Mouse (Mus musculus): ENCODE results near the gene Eif3i. TPM values are rescaled to one million over a fixed set of nuclear protein-coding genes. Genes with fewer than 3 reads are reported as not detected.
A peak's percentile ranks its signal among the peaks of the same experiment; 100 is the strongest.

The Eif3i gene
- polyA plus RNA-seq, 1 experiment from 2014 or later = 274 TPM

- Histone ChIP-seq H3K9me3 (ENCODE audit: control insufficient read depth, low read length) (no peaks in the 10 kb centered on the region), H3K27ac (ENCODE audit: low read depth, low read length) (no peak overlapping the region), H3K36me3 (ENCODE audit: control insufficient read depth, insufficient read depth, low read length) (peaks cover 60% of the 10 kb centered on the region), H3K4me2 (ENCODE audit: low read depth) (no peak overlapping the region), H3K4me3 (ENCODE audit: low read depth, low read length) (no peak overlapping the region), H3K9ac (ENCODE audit: low read length) (no peak overlapping the region), H3K27me3 (ENCODE audit: control insufficient read depth, insufficient read depth, low read length) (no peaks in the 10 kb centered on the region), H3K4me1 (ENCODE audit: control insufficient read depth, insufficient read depth, low read length) (no peaks in the 10 kb centered on the region)
- DNase-seq (ENCODE audit: low spot score) (no peak), ATAC-seq (ENCODE audit: insufficient read depth, low FRiP score, low TSS enrichment) (no peak)
- WGBS = 96% methylated on average over 12 of the region's 12 CpGs
These were observed 31.4 kb upstream of the Eif3i start for GRCm38 (mm10) chr4:129631867-129632266.

DNA sequence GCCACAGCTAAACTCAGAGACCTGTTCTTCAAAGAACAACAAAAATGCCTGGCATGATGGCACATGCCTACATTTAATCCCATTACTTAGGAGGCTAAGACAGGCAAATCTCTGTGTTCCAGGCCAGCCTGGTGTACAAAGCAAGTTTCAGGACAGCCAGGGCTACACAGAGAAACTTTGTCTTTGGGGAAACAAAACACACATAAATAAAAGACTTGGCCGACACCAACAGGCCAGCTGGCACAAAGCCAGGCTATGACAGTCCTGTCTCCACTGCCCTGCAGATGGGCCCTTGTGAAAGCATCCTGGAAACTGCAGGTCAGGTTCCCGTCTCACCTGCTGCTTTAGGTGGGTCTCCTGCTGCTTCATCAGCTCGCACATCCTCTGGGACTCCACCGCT, 30.5 kb upstream of the Eif3i start:
- no peaks in the 10 kb centered on the region for H3K27me3 ChIP-seq (ENCODE audit: control insufficient read depth, insufficient read depth, low read length)
- H3K4me2 ChIP-seq (ENCODE audit: low read depth) = no peak overlapping the region
- H3K4me1 ChIP-seq (ENCODE audit: control insufficient read depth, insufficient read depth, low read length) = no peaks in the 10 kb centered on the region; the same call in 1 of the 2 replicates
- ATAC-seq (ENCODE audit: insufficient read depth, low FRiP score, low TSS enrichment) (no peak), DNase-seq (ENCODE audit: low spot score) (no peak)
- H3K9me3 ChIP-seq (ENCODE audit: control insufficient read depth, low read length) = no peaks in the 10 kb centered on the region
- H3K27ac ChIP-seq (ENCODE audit: low read depth, low read length) = no peak overlapping the region
- 92% methylated on average over 4 of the region's 4 CpGs for WGBS
- peaks cover 55% of the 10 kb centered on the region for H3K36me3 ChIP-seq (ENCODE audit: control insufficient read depth, insufficient read depth, low read length)
- H3K4me3 ChIP-seq (ENCODE audit: low read depth, low read length) = no peak overlapping the region
- H3K9ac ChIP-seq (ENCODE audit: low read length) = no peak overlapping the region

DNA sequence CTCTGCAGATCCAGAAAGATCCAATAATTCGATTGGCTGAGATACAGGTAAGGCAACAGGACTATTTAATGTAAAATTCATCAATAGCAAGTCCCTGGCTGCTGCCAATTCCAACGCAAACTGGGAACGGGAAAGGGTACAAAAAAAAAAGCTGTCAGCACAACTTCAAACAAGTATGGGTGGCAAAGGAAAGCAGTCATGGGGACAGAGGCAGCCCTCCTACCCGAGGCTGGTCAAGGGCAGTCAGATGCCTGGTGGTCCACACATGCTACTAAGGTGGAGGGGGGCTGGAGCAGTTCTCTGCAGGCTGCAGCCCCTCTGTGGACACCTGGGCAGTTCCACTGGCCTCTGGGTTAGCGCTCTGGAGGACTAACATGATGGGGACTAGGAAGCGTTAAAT, 25.6 kb upstream of the Eif3i start:
- Histone ChIP-seq H3K4me3 (ENCODE audit: low read depth, low read length) (no peak overlapping the region), H3K27ac (ENCODE audit: low read depth, low read length) (no peak overlapping the region), H3K9me3 (ENCODE audit: control insufficient read depth, low read length) (no peaks in the 10 kb centered on the region), H3K4me2 (ENCODE audit: low read depth) (no peak overlapping the region), H3K4me1 (ENCODE audit: control insufficient read depth, insufficient read depth, low read length) (peaks cover 22% of the 10 kb centered on the region), H3K36me3 (ENCODE audit: control insufficient read depth, insufficient read depth, low read length) (peaks cover 29% of the 10 kb centered on the region), H3K27me3 (ENCODE audit: control insufficient read depth, insufficient read depth, low read length) (no peaks in the 10 kb centered on the region), H3K9ac (ENCODE audit: low read length) (no peak overlapping the region)
- ATAC-seq (ENCODE audit: insufficient read depth, low FRiP score, low TSS enrichment) = no peak
- WGBS = 78% methylated on average over 6 of the region's 6 CpGs
- DNase-seq (ENCODE audit: low spot score) = no peak

DNA sequence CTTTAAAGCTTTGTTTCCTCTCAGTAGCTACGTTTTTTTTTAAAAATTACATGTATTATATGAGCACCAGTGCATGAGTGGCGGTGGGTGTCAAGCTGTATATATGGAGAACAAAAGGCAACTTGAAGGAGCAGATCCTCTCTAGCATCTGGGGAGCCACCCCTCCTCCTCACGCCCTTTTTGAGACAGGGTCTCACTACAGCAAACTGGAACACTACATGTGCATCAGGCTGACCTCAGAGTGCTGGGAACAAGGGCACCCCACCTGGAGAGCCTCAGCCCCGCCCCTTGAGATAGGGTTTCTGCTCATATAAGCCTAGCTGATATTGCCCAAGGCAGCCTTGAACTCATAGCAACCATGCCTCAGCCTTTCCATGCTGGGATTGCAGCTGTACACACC, 25.0 kb upstream of the Eif3i start:
- WGBS = 47% methylated on average over 4 of the region's 4 CpGs
- ATAC-seq (ENCODE audit: insufficient read depth, low FRiP score, low TSS enrichment) (no peak), DNase-seq (ENCODE audit: low spot score) (no peak)
- H3K27ac ChIP-seq (ENCODE audit: low read depth, low read length) = no peak overlapping the region
- H3K9me3 ChIP-seq (ENCODE audit: control insufficient read depth, low read length) = no peaks in the 10 kb centered on the region
- no peak overlapping the region for H3K4me3 ChIP-seq (ENCODE audit: low read depth, low read length)
- peaks cover 22% of the 10 kb centered on the region for H3K4me1 ChIP-seq (ENCODE audit: control insufficient read depth, insufficient read depth, low read length)
- no peak overlapping the region for H3K4me2 ChIP-seq (ENCODE audit: low read depth)
- peaks cover 26% of the 10 kb centered on the region for H3K36me3 ChIP-seq (ENCODE audit: control insufficient read depth, insufficient read depth, low read length)
- H3K9ac ChIP-seq (ENCODE audit: low read length) = no peak overlapping the region
- no peaks in the 10 kb centered on the region for H3K27me3 ChIP-seq (ENCODE audit: control insufficient read depth, insufficient read depth, low read length)

- H3K9ac ChIP-seq (ENCODE audit: low read length) = peak overlapping the region; percentile 77
- DNase-seq (ENCODE audit: low spot score) (peak; percentile 73), ATAC-seq (ENCODE audit: insufficient read depth, low FRiP score, low TSS enrichment) (no peak)
- H3K4me3 ChIP-seq (ENCODE audit: low read depth, low read length) = peak overlapping the region; percentile 59; the same call in 1 of the 2 replicates
- H3K27me3 ChIP-seq (ENCODE audit: control insufficient read depth, insufficient read depth, low read length) = no peaks in the 10 kb centered on the region
- H3K27ac ChIP-seq (ENCODE audit: low read depth, low read length) = peak overlapping the region; percentile 58; the same call in 1 of the 2 replicates
- WGBS = 3% methylated on average over 6 of the region's 6 CpGs
- peak overlapping the region; percentile 79 for H3K4me2 ChIP-seq (ENCODE audit: low read depth)
- peaks cover 22% of the 10 kb centered on the region for H3K36me3 ChIP-seq (ENCODE audit: control insufficient read depth, insufficient read depth, low read length)
- no peaks in the 10 kb centered on the region for H3K9me3 ChIP-seq (ENCODE audit: control insufficient read depth, low read length)
- H3K4me1 ChIP-seq (ENCODE audit: control insufficient read depth, insufficient read depth, low read length) = peaks cover 22% of the 10 kb centered on the region
These were observed 24.6 kb upstream of the Eif3i start for GRCm38 (mm10) chr4:129625029-129625370.

- no peaks in the 10 kb centered on the region for H3K9me3 ChIP-seq (ENCODE audit: control insufficient read depth, low read length)
- peak overlapping the region; percentile 84 for H3K27ac ChIP-seq (ENCODE audit: low read depth, low read length)
- DNase-seq (ENCODE audit: low spot score) (peak; percentile 86), ATAC-seq (ENCODE audit: insufficient read depth, low FRiP score, low TSS enrichment) (peak; percentile 77)
- H3K4me2 ChIP-seq (ENCODE audit: low read depth) = peak overlapping the region; percentile 79
- no peaks in the 10 kb centered on the region for H3K27me3 ChIP-seq (ENCODE audit: control insufficient read depth, insufficient read depth, low read length)
- H3K36me3 ChIP-seq (ENCODE audit: control insufficient read depth, insufficient read depth, low read length) = peaks cover 19% of the 10 kb centered on the region
- peaks cover 22% of the 10 kb centered on the region for H3K4me1 ChIP-seq (ENCODE audit: control insufficient read depth, insufficient read depth, low read length)
- 2% methylated on average over 18 of the region's 18 CpGs for WGBS
- H3K4me3 ChIP-seq (ENCODE audit: low read depth, low read length) = peak overlapping the region; percentile 59
- H3K9ac ChIP-seq (ENCODE audit: low read length) = peak overlapping the region; percentile 77
These were observed 24.0 kb upstream of the Eif3i start for GRCm38 (mm10) chr4:129624281-129625028.

GRCm38 (mm10) chr4:129623681-129624091, 23.2 kb upstream of the Eif3i start, which contains the start of gene Ccdc28b:
Gene Ccdc28b (minus strand): TSS chr4:129623947.
- ATAC-seq (ENCODE audit: insufficient read depth, low FRiP score, low TSS enrichment) = no peak; the same call in 1 of the 2 replicates
- Histone ChIP-seq H3K27me3 (ENCODE audit: control insufficient read depth, insufficient read depth, low read length) (no peaks in the 10 kb centered on the region), H3K36me3 (ENCODE audit: control insufficient read depth, insufficient read depth, low read length) (peaks cover 13% of the 10 kb centered on the region), H3K4me1 (ENCODE audit: control insufficient read depth, insufficient read depth, low read length) (peaks cover 22% of the 10 kb centered on the region), H3K9me3 (ENCODE audit: control insufficient read depth, low read length) (no peaks in the 10 kb centered on the region), H3K27ac (ENCODE audit: low read depth, low read length) (peak within 1 kb of the TSS; percentile 84), H3K9ac (ENCODE audit: low read length) (peak within 1 kb of the TSS; percentile 77), H3K4me2 (ENCODE audit: low read depth) (peak within 1 kb of the TSS; percentile 79), H3K4me3 (ENCODE audit: low read depth, low read length) (peak within 1 kb of the TSS; percentile 59)
- under 1% methylated on average over 10 of the region's 10 CpGs for WGBS
- DNase-seq (ENCODE audit: low spot score) = peak; percentile 60

- Histone ChIP-seq H3K27me3 (ENCODE audit: control insufficient read depth, insufficient read depth, low read length) (no peaks in the 10 kb centered on the region), H3K4me3 (ENCODE audit: low read depth, low read length) (peak overlapping the region; percentile 59), H3K27ac (ENCODE audit: low read depth, low read length) (peak overlapping the region; percentile 84; the same call in 1 of the 2 replicates), H3K36me3 (ENCODE audit: control insufficient read depth, insufficient read depth, low read length) (peaks cover 11% of the 10 kb centered on the region), H3K9me3 (ENCODE audit: control insufficient read depth, low read length) (no peaks in the 10 kb centered on the region), H3K4me1 (ENCODE audit: control insufficient read depth, insufficient read depth, low read length) (peaks cover 27% of the 10 kb centered on the region), H3K4me2 (ENCODE audit: low read depth) (peak overlapping the region; percentile 79), H3K9ac (ENCODE audit: low read length) (peak overlapping the region; percentile 77)
- WGBS = 23% methylated on average over 8 of the region's 8 CpGs
- DNase-seq (ENCODE audit: low spot score) (no peak), ATAC-seq (ENCODE audit: insufficient read depth, low FRiP score, low TSS enrichment) (no peak)
These were observed 22.5 kb upstream of the Eif3i start for GRCm38 (mm10) chr4:129622803-129623535.

Data from neural tube, embryonic 11.5 days (tissue).